Mouse (Mus musculus): ENCODE results near the gene Ppp6r2.
A peak's percentile ranks its signal among the peaks of the same experiment; 100 is the strongest.

Ppp6r2 gene

DNA sequence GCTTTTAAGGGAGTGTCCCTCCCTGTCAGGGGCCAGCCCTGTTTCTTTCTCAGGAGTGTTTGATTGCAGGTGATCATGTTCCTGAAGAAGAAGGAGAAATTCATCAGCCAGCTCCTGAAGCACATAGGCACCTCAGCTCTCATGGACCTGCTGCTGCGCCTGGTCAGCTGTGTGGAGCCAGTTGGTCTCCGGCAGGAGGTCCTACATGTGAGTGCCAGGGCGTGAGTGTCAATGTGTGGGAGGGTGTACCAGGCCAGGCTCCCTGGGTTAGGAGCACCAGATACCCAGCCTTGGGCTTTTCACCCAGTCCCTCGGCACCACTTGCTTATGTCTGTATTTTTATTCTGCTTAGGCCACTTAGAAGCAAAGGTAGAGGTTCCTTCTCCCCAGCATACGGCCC, 47.6 kb downstream of the Ppp6r2 start:
- DNase-seq (ENCODE audit: low read depth, low spot score), result no peak

DNA sequence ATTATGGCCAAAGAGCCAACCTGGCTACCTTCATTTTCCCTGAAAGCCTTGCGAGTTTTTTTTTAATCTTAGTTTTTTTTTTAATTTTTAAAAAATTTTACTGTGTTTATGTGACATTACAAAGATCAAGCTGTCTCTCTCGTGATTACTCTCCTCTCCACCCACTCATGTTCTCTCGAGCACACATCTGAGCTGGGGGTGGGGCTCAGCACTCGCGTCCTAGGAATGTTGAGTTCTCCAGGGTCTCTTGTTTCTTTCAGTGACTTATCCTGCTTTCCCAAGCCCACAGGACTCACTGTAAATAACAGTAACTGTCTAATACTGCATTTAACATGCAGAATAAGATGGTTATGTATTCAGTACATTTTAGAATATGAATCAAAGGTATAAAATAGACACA, 53.1 kb downstream of the Ppp6r2 start:
- no peak for DNase-seq (ENCODE audit: low read depth, low spot score)

- no peak for DNase-seq (ENCODE audit: low read depth, low spot score)
These were observed 64.1 kb downstream of the Ppp6r2 start for GRCm38 (mm10) chr15:89275497-89275896.

DNA sequence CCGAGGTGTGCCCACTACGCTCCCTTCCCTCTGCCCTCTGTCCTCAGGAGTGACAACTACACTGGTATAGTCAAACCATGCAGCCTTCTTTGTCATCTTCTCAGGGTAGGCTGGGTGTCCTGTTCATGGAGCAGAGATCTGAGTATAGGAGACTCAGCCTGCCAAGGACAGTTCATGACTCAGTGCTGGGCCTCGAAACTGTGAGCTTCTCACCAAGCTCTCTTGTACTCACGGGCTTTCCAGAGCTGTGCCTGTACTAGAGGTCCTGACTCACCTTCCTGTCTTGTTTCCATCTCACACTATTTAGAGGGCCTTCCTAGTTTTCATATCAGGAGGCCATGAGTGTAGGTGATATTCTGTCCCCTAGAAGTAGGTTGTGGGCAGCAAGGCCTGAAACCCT, 66.0 kb downstream of the Ppp6r2 start:
- DNase-seq (ENCODE audit: low read depth, low spot score), result no peak

DNA sequence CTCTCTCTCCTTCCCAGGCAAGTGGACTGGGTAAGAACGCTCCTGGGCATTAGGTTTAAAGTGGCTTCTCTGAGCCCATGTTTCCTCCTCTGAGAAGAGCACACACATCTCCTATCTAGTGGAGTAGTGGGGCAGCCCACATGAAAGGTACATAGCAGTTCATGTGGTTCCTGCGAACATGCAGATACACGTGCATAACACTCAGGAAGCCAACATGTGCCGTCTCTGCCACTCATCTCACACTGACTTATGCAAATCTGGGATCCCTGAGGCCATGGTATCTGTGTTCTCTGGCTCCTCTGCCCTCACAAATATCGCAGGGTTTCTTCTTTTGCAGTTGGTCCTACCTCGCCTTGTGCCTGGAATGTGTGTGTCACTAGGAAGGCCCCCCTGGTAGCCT, 71.2 kb downstream of the Ppp6r2 start:
- peak; percentile 69 for DNase-seq (ENCODE audit: low read depth, low spot score)

GRCm38 (mm10) chr15:89284094-89284493, 72.7 kb downstream of the Ppp6r2 start:
- no peak for DNase-seq (ENCODE audit: low read depth, low spot score)

GRCm38 (mm10) chr15:89285004-89285403, 73.7 kb downstream of the Ppp6r2 start:
- DNase-seq (ENCODE audit: low read depth, low spot score), result no peak

DNA sequence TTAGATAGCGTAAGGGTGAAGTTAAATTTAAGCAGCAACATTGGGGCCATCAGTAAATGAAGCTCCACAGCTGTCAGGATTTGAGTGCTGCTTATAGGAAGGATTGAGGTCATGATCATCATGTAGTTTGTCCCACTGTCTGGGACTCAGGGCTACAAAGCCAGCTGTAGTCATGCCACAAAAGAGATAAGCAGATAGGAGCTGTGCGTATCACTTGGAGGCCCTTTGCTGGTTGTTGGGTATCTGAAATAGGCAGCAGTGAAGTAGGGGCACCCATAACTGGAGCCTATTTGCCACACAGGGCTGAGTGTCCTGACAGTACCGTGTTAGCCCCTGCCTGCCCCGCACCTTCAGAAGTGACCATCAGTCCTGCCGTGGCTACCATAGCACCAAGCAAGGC, 74.1 kb downstream of the Ppp6r2 start:
- DNase-seq (ENCODE audit: low read depth, low spot score), result no peak

DNA sequence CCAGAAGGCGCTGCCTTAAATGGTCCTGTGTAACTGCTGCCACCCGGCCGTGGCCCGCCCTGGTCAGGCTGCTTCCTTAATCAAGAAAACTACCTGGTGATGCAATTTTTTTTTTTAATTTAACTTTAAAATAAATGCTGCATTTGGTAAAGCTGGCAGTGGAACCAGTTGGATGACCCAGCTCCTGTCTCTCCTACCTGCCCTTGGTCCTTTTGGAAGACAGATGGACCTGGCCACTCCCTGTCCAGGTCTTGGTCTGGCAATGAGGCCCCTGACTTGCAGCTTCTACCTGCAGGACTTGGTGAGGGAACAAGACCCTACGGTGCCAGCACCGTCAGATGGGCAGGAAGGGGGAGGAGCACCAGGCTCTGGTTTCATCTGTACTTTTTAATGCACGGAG, 74.8 kb downstream of the Ppp6r2 start:
- peak; percentile 27 for DNase-seq (ENCODE audit: low read depth, low spot score)

DNA sequence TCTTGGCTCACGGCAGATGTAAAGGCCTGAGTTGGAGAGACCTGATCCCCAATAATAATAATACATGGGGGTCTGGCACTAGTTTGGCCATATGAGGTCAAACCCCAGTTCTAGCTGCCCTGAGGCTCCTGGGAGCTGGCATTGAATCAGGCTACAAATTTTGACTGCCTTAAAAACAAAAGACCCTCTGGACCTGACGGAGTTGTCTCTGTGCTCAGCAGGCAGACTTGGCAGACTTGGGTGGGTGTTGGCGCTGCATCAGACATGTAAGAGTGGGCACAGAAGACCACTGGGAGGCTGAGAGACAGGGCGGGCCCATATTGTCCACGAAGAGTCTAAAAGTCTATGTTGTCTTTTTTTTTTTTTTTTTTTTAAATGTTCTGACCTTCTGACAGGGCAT, 75.2 kb downstream of the Ppp6r2 start:
- DNase-seq (ENCODE audit: low read depth, low spot score), result no peak

- DNase-seq (ENCODE audit: low read depth, low spot score), result no peak
These were observed 76.9 kb downstream of the Ppp6r2 start for GRCm38 (mm10) chr15:89288227-89288767.

- DNase-seq (ENCODE audit: low read depth, low spot score), result no peak
These were observed 78.1 kb downstream of the Ppp6r2 start for GRCm38 (mm10) chr15:89289455-89289854.

GRCm38 (mm10) chr15:89291521-89291920, 80.2 kb downstream of the Ppp6r2 start:
- DNase-seq (ENCODE audit: low read depth, low spot score), result no peak

- no peak for DNase-seq (ENCODE audit: low read depth, low spot score)
These were observed 81.4 kb downstream of the Ppp6r2 start for GRCm38 (mm10) chr15:89292795-89293194.

- DNase-seq (ENCODE audit: low read depth, low spot score), result no peak
These were observed 82.4 kb downstream of the Ppp6r2 start for GRCm38 (mm10) chr15:89293778-89294177.

DNA sequence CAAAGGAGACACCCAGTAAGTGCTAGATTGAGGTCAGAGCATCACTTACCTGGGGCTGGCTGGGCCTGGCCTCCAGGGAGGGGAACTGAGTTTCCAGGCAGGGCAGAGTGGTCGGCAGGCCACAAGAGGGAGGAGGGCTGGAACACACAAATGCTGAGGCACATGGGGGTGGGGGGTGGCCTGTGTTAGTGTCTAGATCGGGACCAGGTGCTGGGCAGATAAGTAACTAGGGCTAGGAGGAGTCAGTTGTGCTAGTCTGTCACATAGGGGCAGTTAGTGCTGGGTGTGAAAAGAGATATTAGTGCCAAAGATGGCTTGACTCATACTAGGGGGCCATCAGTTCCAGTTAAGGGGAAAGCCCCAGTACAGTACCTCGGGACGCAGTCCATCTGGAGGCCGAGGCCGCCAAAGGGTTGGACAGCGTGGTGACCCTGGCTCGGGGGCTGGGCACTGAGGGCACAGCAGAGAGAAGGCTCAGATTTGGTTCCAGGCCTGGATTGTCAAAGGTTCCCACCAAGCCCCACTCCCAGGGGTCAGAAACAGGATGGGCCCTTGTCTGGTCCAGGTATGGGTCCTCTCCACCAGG, 84.3 kb downstream of the Ppp6r2 start:
- DNase-seq (ENCODE audit: low read depth, low spot score), result no peak

DNA sequence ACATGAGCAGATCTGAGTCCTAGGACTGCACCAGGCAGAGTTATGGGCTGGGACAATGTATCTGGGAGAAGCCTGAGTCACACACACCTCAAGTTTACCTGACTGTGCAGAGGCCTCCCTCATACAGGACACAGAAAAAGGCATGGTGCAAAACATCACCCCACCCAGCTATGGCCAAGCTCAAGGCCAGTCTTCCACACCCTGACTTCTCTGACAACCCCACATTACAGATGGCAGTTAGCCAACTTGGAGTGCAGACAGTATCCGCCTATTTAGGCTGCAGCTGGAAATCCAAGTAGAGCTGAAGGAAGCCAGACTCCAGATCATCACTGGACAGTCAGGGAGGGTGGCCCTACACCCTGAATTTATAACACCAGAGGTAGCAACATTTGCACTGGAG, 85.1 kb downstream of the Ppp6r2 start:
- DNase-seq (ENCODE audit: low read depth, low spot score), result no peak

DNA sequence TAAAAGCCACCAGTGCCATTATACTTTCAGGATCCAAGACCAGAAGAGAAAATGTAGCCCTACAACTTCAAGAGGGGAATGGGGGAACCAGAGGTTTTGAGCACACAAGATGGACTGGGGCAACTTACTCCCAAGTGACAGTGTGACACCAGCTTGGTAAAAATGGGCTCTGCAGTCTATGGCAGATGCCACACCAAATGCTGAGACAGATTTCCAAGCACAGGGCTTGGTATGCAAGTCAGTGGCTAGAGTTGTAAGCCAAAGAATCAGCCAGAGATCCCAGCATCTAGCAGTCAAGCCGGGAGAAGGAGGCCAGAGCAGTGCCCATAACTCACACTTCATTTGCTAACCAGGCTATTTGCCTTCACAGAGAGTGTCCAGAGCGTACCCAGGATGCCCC, 86.3 kb downstream of the Ppp6r2 start:
- no peak for DNase-seq (ENCODE audit: low read depth, low spot score)

- no peak for DNase-seq (ENCODE audit: low read depth, low spot score)
These were observed 88.8 kb downstream of the Ppp6r2 start for GRCm38 (mm10) chr15:89300180-89300579.

DNA sequence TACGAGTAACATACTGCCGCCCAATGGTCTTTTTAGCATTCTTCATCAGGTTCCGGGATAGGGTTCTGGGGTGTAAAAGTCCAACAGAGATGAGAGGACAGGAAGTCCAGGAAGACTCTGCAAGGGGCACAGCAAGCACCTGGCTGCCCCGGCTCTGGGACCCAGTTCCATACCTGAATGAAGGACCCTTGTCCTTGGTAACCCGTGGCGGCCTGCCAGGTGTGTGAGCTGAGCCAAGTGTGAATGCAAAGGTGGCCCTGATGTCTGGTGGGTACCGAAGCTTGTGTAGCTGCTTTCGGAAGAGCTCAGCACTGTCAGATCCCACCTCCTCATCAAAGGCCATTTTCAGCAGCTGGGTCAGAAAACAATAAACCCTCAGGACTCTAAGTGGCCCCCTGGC, 89.2 kb downstream of the Ppp6r2 start:
- DNase-seq (ENCODE audit: low read depth, low spot score), result no peak

GRCm38 (mm10) chr15:89305966-89306365, 94.6 kb downstream of the Ppp6r2 start:
- no peak for DNase-seq (ENCODE audit: low read depth, low spot score)

DNA sequence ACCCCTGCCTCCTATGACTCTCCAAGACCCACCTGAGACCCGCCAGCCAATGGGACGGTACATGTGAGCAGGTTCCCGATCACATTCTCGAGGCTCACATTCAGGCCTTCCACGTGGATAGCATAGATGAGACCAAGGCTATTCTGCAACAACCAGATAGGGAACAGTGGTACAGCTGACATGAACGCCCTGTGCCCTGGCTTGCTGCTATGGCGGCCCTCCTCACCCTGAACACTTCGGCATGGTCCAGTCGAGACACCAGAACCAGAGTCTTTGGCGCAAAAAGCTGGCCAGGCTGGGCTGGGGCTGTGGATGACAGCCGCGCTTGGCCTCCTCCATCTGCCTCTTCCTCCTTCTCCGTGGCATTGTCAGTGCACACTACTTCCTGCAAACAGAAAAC, 96.1 kb downstream of the Ppp6r2 start:
- DNase-seq (ENCODE audit: low read depth, low spot score), result no peak

DNA sequence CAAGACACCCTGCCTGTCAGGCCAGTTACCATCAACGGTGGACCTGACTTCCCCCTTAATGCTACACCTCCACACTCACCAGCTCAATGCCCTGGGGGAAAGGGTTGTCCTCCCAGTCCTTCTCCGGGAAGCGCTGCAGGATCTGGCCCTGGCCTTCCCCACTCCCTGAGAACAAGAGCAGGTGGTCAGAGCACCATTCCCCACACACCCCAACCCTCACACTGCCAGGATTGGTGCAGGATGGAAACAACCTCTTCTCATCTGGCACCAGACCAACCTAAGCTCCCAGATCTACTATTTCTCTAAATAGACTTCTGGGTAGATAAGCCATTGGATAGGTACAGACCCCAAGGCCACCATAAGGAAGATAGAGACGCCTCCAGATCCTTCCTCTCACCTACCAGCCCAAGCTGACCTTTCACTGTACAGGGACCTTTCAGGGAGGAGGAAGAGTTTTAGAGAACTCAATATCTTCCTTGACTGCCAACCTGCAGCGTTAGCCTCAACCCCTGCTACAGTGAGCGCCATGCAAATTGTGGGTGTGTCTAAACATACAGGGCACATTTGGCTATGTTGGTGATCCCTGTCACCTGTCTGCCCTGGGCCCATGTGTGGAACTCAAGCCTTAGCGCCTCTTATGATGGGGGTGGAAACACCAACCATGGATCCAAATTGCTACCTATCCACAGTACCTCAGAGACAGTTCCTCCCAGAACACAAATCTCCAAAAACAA, 97.2 kb downstream of the Ppp6r2 start:
- DNase-seq (ENCODE audit: low read depth, low spot score), result peak; percentile 33
